Mouse (Mus musculus) lung, postnatal 0 days (tissue): ENCODE data around the gene Gm21981. TPM values are rescaled to one million over a fixed set of nuclear protein-coding genes. Genes with fewer than 3 reads are reported as not detected.

Source experiments
- ATAC-seq: fragments of 200-750 bp; cut with Nextera tagmentation; 2 replicates; pipeline ENCODE4 v1.8.0; 2017; ENCODE audit warnings: moderate library complexity
- DNase-seq: peaks from one replicate; pipeline ENCODE4 v3.0.0-alpha.2; 2016; ENCODE audit warnings: low spot score
- H3K27ac ChIP-seq: fragments of 300-500 bp; sonication (generic); 2 replicates; pipeline ENCODE4 v1.5.1; 2014; ENCODE audit warnings: antibody characterized with exemption, mild to moderate bottlenecking, low read length, mixed read lengths
- H3K27me3 ChIP-seq: fragments of 300-500 bp; sonication (generic); replicated peaks from 2 replicates; pipeline ENCODE4 v1.6.1; 2014; ENCODE audit warnings: low read length, mixed read lengths; ENCODE audit not compliant: insufficient read depth
- H3K36me3 ChIP-seq: fragments of 300-500 bp; sonication (generic); 2 replicates; pipeline ENCODE4 v1.6.1; 2014; ENCODE audit warnings: low read length, mixed read lengths; ENCODE audit not compliant: insufficient read depth
- H3K4me1 ChIP-seq: fragments of 300-500 bp; sonication (generic); 2 replicates; pipeline ENCODE4 v1.6.1; 2014; ENCODE audit warnings: antibody characterized with exemption, low read depth, low read length, mixed read lengths; ENCODE audit not compliant: insufficient read depth
- H3K4me2 ChIP-seq: fragments of 300-500 bp; sonication (generic); replicated peaks from 2 replicates; pipeline ENCODE4 v1.6.1; 2014; ENCODE audit warnings: low read depth, mild to moderate bottlenecking, low read length, moderate library complexity, mixed read lengths
- H3K4me3 ChIP-seq: fragments of 300-500 bp; sonication (generic); 2 replicates; pipeline ENCODE4 v1.5.1; 2014; ENCODE audit warnings: low read depth, low read length
- H3K9ac ChIP-seq: fragments of 300-500 bp; sonication (generic); replicated peaks from 2 replicates; pipeline ENCODE4 v1.6.1; 2014; ENCODE audit warnings: low read depth, mild to moderate bottlenecking
- H3K9me3 ChIP-seq: fragments of 300-500 bp; sonication (generic); 2 replicates; pipeline ENCODE4 v1.6.1; 2016; ENCODE audit warnings: low read length, mixed read lengths
- CTCF ChIP-seq: IDR thresholded peaks from 2 replicates; pipeline ENCODE4 v1.5.1; 2016; ENCODE audit warnings: antibody characterized with exemption, mild to moderate bottlenecking
- EP300 ChIP-seq: IDR thresholded peaks from 2 replicates; pipeline ENCODE4 v1.6.1; 2016; ENCODE audit warnings: antibody characterized with exemption, mild to moderate bottlenecking, control low read depth
- WGBS: fragments of 180-500 bp; shearing (Covaris S2); extraction: QIAGEN DNeasy Blood & Tissue Kit; methylation state at CpG from one replicate; pipeline ENCODE4 v1.1.7; 2014; 5-methylcytosine and 5-hydroxymethylcytosine counted together
- polyA plus RNA-seq: library from polyadenylated mRNA; unstranded; fragments of >200 nt; fragmentation: Nextera tagmentation; extraction: Ambion mirVana; gene quantifications from 2 replicates; pipeline ENCODE4 v1.2.1, GENCODE M21; 2015

Gene Gm21981
- polyA plus RNA-seq, 1 experiment from 2014 or later: 0.18 TPM

DNA sequence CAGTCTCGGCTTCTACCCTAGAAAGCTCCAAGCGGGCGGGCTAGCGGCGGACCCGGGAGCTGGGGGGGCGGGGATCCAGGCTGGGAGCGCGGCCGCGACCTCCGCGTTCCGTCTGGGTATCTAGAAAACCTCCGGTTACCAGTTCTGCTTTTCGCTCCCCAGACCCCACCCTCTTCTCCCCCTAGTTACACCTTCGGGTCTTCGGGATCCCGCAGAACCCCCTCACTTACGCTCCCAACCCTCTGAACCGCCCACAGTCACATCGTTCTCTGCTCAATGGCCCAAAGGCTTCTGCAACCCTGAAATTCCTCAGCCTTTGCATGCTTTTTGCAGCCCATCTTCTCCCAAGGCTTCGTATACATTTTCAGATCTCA is 1.1 kb upstream of the Gm21981 start:
- TF ChIP-seq CTCF: no peak
- no peak for TF ChIP-seq EP300
- peak overlapping the region; percentile 62 for H3K9ac ChIP-seq
- H3K27me3 ChIP-seq: no peaks in the 10 kb centered on the region
- 0 out of 2 replicates have a peak overlapping the region, but pooled peaks have one; percentile 20 for H3K27ac ChIP-seq
- H3K9me3 ChIP-seq: no peaks in the 10 kb centered on the region
- no peaks in the 10 kb centered on the region for H3K36me3 ChIP-seq
- H3K4me1 ChIP-seq: no peaks in the 10 kb centered on the region
- no peak for ATAC-seq
- H3K4me3 ChIP-seq: peak overlapping the region; percentile 81
- 0% methylated on average over 15 of the region's 23 CpGs for WGBS
- no peak for DNase-seq
- H3K4me2 ChIP-seq: peak overlapping the region; percentile 93

DNA sequence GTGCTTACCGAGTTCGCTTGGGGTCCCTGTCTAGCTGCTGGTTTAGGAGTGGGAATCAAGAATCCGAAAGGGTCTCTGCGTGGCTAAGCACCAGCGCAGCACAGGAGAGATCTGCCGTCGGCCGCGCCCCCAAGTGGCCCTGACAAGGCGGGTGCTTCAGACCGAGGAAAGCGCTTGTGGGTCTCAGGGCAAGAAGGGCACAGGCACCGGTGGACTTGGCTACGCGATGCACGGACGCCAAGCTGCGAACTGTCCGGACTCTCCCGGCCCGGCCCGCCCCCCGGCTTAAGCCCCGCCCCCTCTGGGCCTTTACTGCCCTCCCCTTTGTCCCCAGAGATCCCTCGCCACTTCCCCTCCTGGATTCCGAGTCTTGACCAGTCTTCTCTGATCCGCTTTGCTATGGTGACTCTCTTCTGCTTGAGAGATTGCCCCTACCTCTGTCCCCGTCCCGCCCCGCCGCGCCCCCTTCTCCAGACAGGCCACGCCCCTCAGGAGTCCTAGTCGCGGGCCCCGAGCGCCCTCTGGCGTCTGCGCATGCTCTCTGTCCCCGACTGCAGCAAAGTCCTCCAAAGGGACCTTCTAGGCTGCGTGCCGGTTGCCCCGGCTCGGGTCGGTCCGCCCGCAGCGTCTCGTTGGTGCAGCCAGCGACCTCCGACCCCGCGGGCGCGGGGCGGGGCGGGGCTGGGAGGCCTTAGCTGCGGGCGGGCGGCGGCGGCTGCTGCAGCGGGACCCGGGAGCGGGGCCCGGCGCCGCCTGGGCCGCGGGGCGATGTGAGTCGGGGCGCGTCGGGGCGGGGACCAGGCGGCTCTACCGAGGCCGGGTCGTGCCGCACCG is 465 bp upstream of the Gm21981 start, which contains the start of gene Prickle4:
TSS of gene Prickle4 (minus strand) at position 234 of the 834 bp plus-strand sequence.
- Histone ChIP-seq H3K9me3 (no peaks in the 10 kb centered on the region), H3K4me2 (peak within 1 kb of the TSS; percentile 93), H3K36me3 (no peaks in the 10 kb centered on the region), H3K9ac (peak within 1 kb of the TSS; percentile 62), H3K27me3 (no peaks in the 10 kb centered on the region), H3K27ac (peak within 1 kb of the TSS; percentile 62; the same call in 1 of the 2 replicates), H3K4me1 (no peaks in the 10 kb centered on the region), H3K4me3 (peak within 1 kb of the TSS; percentile 81)
- peak; percentile 95 for ATAC-seq
- no peak for TF ChIP-seq EP300
- TF ChIP-seq CTCF: peak; percentile 87
- WGBS: 1% methylated on average over 43 of the region's 82 CpGs
- DNase-seq: peak; percentile 98

DNA sequence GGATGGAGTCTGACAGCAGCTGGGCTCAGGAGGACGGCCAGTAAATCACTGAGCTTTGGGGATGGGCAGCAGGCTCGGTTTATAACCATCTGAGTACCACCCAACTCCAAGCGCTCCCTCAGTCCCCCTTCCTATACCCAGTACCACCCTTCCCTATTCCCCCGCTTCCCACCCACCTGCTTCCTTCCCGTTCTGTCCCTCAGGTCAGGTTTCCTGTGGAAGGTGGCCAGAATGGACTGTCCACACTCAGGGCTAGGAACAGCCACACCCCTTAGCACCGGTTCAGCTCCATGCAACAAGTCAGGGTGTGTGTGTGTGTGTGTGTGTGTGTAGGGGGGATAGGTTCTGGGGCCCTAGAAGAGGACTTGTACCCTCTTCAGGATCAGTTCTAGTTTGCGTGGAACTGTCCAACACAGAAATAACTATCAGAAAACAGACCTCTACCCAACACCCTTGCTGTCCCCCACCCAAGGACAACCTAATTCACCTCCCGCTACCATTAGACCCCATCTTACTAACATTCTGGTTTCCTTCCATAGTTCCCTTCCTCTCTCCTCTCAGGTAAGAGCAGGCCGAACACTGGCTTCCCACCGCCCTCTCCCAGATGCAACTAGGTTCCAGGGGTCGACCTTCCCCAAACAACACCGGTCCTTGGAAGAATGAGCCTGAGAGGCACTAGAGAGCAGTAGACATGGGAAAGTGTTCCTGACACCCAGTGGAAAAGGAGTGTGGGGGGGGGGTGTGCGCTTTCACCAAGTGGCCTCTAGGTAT is 399 bp downstream of the Gm21981 start:
- Histone ChIP-seq H3K9me3 (no peaks in the 10 kb centered on the region), H3K9ac (peak overlapping the region; percentile 46; the same call in 1 of the 2 replicates), H3K36me3 (no peaks in the 10 kb centered on the region), H3K27ac (no peak overlapping the region; the same call in 1 of the 2 replicates), H3K4me3 (peak overlapping the region; percentile 81), H3K27me3 (no peaks in the 10 kb centered on the region), H3K4me2 (peak overlapping the region; percentile 93), H3K4me1 (0 out of 2 replicates have a peak, but pooled peaks cover 3% of the 10 kb centered on the region)
- TF ChIP-seq EP300: no peak
- TF ChIP-seq CTCF: no peak
- DNase-seq (no peak), ATAC-seq (no peak)
- WGBS: 35% methylated on average over 13 of the region's 13 CpGs

DNA sequence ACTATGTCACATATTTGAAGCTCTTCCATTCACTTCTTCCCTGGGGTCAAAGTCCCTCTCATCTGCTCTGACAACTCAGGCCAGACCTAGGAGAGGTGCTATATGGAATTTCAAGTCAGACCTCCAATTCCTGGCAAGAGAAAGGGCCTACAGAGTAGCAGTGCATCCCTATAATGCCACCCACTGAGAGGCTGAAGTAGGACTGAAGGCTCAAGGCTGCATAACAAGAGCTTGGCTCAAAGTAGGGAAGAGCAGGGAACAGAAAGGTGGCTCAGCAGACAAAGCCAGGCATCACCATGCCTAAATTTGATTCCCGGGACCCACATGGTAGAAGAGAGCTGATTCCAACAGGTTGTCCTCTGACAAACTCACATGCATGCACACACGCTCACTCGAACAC is 2.6 kb downstream of the Gm21981 start:
- peaks cover 8% of the 10 kb centered on the region; the same call in 1 of the 2 replicates for H3K4me1 ChIP-seq
- ATAC-seq (no peak), DNase-seq (no peak)
- H3K9ac ChIP-seq: no peak overlapping the region
- 95% methylated on average over 3 of the region's 3 CpGs for WGBS
- H3K4me3 ChIP-seq: no peak overlapping the region
- no peaks in the 10 kb centered on the region for H3K9me3 ChIP-seq
- H3K4me2 ChIP-seq: no peak overlapping the region
- no peaks in the 10 kb centered on the region for H3K36me3 ChIP-seq
- H3K27ac ChIP-seq: no peak overlapping the region
- TF ChIP-seq EP300: no peak
- no peak for TF ChIP-seq CTCF
- H3K27me3 ChIP-seq: no peaks in the 10 kb centered on the region

DNA sequence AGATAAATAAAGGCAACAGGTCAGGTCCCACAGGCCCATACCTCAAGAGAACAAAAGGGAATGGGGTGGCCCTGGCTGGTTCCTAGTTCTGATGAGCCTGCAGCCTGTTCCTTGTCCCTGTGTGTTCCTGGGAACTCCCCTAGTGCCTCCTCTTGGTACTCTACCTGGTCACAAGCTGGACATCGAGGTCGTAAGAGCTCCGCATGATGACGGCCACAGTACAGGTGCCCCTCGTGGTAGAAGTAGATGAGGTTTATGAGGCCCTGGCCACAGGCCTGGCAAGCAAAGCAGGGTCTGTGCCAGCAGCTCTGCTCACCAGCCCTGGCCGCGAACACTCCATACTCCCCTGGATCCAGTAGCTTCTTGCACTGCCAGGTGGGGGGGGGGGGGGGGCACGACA is 4.4 kb downstream of the Gm21981 start:
- H3K9me3 ChIP-seq: no peaks in the 10 kb centered on the region
- H3K4me3 ChIP-seq: no peak overlapping the region
- H3K27ac ChIP-seq: no peak overlapping the region
- H3K36me3 ChIP-seq: no peaks in the 10 kb centered on the region
- WGBS: 80% methylated on average over 8 of the region's 8 CpGs
- TF ChIP-seq CTCF (no peak), EP300 (no peak)
- H3K27me3 ChIP-seq: no peaks in the 10 kb centered on the region
- no peak for DNase-seq
- H3K9ac ChIP-seq: no peak overlapping the region
- no peak for ATAC-seq
- no peak overlapping the region for H3K4me2 ChIP-seq
- peaks cover 8% of the 10 kb centered on the region; the same call in 1 of the 2 replicates for H3K4me1 ChIP-seq
